Mouse (Mus musculus) cerebral cortex, adult 2 months (tissue): ENCODE measurements around the gene Smco2.

Experiments
- WGBS: fragments of 180-500 bp; shearing (Covaris S2); methylation state at CpG from one replicate; pipeline ENCODE4 v1.1.7; 2018; 5-methylcytosine and 5-hydroxymethylcytosine counted together

The Smco2 gene

DNA sequence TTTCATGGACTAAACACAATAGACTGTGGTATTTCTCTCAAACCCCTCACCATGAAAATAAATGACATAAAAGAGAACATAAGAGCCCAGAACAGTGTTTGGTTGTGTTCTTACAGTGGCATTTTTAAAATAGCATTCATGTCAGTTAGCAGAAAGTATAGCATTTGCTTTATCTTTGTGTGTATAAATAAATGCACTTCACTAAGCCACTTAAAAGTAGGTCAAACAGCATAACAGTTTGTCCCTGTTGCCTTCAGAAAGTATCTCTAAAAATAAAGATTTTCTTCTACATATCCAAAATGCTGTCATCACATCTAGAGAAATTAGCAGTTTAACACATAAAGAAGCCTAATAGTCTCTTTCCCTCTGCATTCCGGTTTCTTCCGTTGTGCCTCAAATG lies 7.5 kb downstream of the Smco2 start:
- WGBS, result 50% methylated on average over 2 of the region's 2 CpGs

DNA sequence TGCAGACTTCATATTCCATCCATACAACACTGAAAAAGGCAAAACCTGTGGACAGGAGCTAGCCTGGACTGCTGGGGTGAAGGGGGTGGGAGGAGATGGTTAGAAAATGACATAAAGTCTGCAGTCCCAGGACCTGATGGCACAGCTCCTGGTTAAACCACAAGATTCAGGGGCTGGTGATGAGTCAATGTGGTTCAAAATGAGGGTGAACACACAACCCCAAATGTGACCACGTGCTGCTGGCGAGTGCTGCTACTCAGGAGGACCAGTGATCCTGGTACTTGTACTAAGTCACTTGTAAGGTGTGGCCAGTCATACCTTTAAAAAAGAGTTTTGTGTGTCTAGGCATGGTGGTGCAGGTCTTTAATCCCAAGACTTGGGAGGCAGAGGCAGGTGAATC lies 13.2 kb downstream of the Smco2 start:
- WGBS, result 97% methylated on average over 2 of the region's 2 CpGs

DNA sequence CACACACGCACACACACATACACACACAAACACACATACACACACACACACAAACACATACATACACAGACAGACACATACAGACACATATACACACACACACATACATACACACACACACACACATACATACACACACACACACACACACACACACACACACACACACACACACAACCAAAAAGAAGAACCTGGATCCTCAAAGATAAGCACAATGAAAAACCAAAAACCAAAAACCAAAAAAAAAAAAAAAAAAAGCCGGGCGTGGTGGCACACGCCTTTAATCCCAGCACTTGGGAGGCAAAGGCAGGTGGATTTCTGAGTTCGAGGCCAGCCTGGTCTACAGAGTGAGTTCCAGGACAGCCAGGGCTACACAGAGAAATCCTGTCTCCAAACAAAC lies 14.5 kb downstream of the Smco2 start:
- 95% methylated on average over 5 of the region's 5 CpGs for WGBS

DNA sequence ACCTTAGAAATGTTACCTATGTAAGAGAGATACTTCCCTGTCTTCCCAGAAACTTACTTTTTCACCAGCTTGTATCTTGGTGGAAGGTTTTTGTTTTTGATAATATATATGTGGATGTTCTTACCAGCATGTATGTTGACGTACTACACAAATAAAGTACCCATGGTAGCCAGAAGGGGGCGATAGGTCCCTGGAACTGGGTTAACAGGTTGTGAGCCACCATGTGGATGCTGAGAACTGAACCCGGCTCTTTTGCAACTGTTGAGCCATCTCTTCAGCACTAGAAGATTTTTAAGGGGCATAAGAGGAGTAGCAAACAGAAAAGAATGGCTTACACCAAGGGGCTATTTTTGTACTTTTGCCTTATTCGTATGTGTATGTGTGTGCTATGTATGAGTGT lies 15.8 kb downstream of the Smco2 start:
- 87% methylated on average over 4 of the region's 4 CpGs for WGBS

DNA sequence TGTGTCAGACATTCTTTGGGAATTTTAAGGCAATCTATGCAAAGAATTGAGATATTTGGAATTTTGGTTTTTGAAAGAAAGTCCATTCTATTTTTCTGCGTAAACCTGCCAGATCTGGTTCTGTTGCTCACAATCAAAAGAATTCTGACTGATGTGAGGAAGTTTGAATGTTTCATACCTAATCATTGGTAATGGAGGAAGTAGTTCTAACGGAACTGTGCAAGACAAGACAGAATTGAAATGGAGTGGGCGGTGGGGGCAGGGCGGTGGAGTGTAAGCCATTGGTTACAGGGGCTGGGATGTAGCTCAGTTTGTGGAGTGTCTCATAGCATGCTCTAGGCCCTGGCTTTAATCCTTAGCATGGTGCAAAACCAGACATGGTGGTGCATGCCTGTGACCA lies 22.1 kb downstream of the Smco2 start:
- 87% methylated on average over 4 of the region's 4 CpGs for WGBS

DNA sequence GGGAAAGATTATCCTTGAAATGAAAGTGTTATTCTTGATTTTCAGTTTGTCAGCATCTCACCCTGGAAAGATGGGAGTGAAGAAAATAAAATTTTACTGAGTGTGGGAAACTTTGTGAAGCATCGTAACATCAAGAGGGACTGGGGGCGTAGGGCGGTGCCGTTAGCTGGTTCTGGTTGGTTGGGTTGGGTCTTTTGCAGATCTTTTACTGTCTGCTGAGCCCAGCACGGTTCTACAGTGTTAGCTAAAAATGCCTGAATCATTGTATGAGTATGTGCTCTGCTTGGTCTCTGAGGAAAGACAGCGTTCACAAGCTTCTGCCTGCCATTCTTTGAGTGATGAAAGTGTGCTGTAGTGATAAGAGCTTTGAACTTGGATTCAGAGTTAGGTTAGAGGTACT lies 24.5 kb downstream of the Smco2 start:
- 68% methylated on average over 6 of the region's 6 CpGs for WGBS

DNA sequence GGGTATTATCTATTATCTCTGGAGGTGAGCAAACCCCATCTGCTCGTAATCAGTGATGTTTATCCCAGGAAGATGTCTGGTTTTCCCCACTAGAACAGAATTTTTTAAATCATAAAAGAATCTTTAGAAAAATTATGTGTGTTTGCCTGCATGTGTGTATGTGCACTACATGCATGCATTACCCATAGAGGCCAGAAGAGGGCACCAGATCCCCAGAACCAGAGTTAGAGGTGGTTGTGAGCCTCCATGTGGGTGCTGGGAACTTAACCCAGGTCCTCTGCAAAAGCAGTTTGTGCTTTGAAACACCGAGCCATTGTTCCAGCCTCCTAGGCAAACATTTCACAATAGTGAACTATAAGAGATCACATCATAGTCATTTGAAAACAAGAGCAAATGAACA lies 26.9 kb downstream of the Smco2 start:
- WGBS, result 93% methylated on average over 2 of the region's 2 CpGs

DNA sequence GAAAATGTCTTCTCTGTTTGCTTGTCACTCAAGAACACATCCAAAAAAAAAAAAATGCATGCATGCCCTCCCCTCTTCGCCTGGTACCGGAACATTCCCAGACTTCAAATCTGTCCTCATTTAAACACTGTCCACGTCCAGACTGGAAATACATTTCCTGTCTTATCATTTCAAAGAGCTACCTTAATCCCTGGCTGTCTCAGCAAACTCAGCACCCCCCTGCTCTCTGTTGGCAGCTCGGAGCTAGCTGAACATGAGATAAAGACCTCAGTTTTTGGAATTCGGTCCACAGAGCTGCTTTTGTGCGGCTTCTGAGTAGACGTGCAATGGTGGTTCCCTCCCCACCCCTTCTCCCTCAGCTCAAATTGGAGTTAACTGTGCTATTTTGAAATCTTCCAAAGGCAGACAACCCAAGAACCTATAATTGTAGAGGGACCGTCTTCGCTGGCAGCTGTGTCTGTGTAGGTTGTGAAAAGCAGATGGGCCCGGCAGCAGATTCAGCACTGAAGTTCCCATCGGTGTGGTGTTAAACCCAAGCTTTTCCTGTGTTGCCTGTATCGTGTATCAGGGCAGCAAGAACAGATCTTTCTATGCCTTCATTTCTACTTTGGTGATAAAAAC lies 27.6 kb downstream of the Smco2 start:
- WGBS, result 36% methylated on average over 12 of the region's 12 CpGs

DNA sequence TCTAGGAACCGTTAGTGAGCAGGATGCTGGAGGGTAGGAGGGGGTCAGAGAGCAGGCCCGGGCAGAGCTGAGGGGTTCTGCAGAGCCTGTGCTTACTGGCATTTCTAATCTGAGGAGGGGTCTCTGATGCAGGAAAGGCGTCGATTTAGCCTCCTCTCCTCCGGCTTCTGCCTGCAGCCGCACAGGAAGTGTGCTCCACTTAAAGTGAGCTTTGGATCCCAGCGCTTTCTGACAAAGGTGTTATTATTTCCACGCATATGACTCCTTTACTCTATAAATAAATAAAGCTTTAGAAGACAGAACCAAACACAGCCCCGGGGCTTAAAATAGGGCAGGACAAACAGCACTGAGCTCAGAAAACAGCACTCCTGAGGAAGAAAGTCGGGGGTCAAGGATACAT lies 29.0 kb downstream of the Smco2 start:
- WGBS, result 24% methylated on average over 10 of the region's 10 CpGs

DNA sequence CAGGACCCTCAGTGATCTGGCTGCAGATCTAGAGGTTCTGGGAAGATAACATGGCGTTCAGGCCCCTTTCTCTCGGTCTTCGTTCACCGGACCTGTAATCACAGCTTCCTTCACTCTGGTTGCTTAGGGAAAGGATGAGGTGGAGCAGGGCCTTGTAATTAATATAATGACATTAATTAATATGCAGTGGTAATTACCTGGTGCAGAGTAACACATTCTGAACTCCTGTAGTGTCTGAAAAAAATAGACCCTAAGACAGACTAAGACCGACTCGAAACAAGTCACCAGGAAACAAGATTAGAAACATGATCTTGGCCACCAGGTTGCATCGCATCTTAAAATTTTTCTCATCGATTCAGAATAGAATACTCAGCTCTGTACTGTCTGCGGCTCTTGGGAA lies 30.0 kb downstream of the Smco2 start:
- 69% methylated on average over 9 of the region's 9 CpGs for WGBS

DNA sequence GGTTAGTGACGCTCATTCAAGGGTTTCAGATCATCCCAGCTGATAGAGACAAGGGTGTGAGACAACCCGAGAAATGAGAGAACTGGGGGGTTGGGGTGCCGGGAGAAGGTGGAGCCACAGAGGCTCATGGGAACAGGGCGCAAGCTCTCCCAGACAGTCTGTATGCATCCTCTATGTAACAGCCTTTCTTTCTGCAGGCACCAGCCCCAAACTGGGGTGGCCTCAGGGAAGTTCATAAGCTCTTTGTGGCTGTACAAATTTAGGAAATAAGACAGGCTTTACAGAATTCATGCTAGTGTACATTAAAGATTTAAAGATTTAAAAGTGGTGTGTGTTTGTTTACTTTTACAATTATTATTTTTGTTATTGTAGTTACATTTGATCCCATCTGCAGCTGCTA lies 30.4 kb downstream of the Smco2 start:
- 63% methylated on average over 4 of the region's 4 CpGs for WGBS

DNA sequence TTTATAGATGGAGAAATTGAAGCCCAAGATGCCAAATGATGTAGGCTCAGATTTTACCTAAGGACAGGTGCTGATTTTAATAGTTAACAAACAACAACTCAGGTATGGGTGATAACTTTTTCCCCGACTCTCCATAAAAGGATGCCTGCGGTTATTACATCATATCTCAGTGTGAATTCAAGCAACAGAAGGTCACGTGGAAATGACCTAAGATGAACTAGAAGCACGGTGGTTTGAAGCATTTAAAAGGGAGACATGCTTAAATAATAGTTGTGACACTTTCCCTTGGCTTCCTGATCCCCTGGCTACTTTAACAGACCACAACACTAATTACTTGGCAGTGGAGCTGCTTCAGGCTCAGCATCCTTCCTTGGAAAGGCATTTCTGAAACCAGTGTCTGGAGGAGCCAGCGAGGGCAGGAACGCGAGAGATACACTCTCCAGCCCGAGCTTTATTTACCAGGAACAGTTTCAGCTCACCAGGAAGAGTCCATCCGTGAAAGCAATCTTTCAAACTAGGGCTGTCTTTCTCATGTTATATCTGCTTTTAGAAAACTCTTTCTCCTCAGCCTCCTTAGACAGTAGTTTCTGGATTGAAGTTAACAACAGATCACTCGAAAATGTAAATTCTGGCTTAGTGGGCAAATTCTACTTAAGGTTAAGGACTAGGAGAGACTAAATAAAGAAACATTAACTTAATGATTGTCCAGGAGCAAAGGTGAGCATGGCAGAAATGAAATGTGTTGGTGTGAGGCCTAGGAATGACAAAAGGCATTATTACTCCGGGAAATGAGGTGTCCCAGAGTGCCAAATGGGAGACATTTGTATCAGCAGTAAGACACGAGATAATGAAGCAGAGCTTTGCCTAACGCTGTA lies 32.2 kb downstream of the Smco2 start:
- 77% methylated on average over 13 of the region's 13 CpGs for WGBS

DNA sequence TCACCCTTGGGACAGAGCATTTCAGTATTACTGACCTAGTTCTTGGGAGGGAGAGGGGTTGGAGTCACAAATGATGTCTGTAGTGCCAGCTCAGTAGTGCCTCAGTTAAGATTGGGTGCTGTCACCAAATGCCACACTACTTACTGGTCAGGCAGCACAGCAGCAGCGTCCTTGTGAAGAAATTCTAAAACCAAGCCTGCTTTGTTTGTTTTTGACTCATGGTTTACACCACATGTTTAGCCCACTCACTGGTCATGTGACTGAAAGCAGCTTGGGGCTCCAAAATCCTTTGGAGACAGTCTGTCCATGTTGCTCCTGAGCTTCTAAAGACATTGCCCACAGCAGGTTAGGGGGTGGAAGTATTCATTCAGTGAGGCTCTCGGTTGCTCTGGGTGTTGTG lies 33.5 kb downstream of the Smco2 start:
- WGBS, result 54% methylated on average over 2 of the region's 2 CpGs

DNA sequence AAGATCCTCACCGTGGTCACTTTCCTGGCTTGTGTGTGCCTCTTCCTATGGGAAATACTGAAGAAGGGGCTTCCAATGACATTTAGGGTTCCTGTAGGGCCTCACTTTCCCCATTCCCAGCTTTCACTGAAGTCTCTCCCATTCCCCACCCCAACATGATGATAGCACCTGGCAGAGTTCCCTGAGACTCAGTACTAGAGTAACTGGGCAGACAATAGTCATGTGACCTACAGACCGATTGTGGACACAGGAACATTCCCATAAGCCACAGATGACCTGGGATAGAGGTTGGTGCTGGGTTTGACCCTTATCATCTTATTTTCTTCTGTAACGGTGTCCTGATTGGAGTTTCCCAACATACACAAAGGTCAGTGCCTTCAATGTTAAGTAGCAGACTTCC lies 34.3 kb downstream of the Smco2 start:
- WGBS, result 79% methylated on average over 3 of the region's 3 CpGs

DNA sequence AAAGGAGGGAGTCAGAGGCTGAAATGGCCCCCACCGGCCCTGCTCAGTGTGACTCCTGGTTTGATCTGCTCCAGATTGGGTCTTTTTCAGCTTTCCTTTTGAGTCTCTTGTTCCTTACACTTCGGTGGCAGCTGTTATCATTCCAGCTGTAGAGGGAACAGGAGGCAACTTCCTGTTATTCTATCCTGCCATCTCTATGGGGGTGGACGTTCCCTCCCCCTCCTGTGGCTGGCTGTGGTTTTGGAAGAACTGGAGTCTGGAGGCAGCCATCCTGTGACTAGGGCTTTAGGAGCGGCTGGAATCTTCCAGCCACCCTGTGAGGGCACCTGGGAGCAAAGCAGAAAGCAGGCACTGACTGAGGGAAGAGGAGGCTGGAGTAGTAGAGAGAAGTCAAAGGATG lies 34.9 kb downstream of the Smco2 start:
- WGBS, result 39% methylated on average over 4 of the region's 4 CpGs

DNA sequence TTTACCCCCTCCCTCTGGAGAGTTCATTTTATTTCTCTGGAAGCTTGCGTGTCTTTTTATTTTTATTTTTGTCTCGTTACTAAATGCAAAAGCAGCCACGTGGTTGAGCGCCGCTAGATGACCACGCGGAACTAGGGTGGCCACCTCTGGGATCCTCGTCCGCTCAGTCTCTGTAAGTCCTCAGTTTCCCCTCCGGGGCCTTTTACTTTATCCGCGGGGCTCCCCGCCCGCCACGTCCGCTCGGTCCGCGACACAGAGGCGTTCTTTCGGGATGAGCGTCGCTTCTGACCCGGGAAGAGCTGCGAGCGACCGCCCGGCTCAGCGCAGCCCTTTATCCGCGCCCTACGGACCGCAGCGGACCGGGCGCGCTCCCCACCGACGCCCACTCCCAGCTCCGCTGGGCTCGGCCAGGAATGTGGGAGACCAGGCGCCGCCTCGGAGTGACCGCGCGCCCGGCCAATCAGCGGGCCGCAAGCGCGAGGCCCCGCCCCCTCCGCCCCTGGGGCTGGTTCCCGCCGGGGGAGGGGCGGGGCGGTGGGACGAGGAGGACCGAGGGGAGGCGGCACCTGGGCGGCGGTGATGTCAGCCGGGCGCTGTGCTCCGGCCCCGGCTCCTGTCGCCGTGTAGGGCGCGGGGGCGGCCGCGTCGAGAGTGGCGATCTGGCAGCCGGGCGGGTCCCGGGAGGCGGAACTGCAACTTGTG lies 38.2 kb downstream of the Smco2 start, which contains the start of gene Ppfibp1:
Ppfibp1 (plus strand) TSS at position 530 of the 702 bp plus-strand sequence.
- WGBS, result under 1% methylated on average over 79 of the region's 80 CpGs

DNA sequence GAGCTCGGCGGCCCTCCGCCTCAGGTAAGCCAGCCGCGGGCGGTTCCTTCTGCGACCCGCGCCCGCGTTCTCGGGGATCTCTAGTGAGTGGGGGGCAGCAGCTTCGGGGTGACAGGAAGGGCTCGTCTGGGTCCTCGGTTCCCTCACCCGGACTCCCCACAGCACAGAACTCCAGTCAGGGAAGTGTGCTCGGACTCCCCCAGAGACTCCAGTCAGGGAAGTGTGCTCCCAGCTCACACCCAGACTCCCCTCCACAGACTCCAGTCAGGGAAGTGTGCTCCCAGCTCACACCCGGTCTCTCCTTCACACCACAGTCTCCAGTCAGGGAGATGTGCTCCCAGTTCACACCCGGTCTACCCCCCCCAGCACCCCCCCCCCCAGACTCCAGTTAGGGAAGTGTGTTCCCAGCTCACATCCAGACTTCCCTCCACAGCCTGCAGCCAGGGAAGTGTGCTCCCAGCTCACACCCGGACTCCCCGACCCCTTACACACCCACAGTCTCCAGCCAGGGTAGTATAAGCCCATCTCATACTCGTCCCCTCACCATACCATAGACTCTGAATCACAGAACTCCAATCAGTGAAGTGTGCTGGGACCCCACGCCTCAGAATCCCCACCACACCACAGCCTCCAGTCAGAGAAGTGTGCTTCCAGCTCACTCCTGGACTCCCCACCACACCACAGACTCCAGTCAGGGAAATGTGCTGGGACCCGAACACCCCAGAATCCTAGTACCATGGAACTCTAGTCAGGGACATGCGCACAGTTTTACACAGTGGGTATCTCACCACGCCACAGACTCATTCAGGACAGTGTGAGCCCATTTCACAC lies 39.0 kb downstream of the Smco2 start:
- 10% methylated on average over 26 of the region's 26 CpGs for WGBS

DNA sequence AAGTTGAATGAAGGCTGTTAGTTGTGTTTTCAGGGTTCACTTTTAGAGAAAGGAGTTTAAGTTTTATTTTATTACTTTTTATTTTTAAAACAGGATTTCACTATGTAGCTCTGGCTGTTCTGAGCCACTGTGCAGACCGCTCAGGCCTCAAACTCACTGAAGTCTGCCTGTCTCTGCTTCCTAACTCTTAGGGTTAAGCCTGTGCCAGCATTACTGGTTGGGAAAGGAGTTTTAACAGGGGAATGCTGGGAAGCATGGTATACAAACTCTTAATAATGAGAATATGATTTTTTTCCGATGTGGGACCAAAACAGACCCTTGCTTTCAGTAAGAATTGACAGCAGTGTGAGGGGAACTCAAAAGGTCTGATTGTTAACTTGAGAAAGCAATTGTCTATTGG lies 40.3 kb downstream of the Smco2 start:
- 63% methylated on average over 2 of the region's 2 CpGs for WGBS

DNA sequence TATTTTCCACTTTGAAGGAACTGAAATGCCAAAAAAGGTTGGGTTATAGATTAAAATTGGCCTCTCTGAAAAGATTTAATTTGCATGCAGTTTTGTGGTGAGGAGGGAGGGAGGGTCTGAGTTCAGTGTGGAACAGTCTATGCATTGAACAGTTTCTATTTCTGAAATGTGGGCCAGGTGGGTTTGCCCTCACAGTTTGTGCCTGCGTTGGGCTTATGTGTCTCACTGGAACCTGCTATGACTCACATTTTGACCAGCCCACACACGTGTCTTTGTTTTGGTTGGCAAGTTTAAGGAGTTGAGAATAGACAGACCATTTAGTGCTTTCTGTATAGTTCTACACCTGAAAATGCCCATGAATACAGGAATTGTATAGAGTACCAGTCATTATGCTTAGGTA lies 44.0 kb downstream of the Smco2 start:
- WGBS, result 24% methylated on average over 2 of the region's 2 CpGs

DNA sequence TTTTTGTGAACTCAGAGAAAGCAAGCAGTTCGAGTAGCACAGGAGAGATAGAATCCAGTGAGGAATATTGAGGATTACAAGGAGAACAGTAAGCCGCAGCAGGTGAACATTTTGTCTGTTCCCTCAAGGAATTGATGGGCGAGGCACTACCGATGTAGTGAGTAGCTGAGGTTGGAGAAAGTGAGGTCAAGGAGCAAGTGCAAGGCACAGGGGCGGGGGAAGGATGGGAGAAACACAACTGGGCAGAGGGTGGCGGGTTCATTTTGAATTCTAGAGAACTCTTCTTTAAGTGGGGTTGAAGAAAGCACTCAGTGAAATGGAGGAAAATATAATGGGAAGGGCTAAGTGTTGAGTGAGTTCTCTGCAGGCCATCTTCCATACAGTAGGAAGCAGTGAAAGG lies 48.8 kb downstream of the Smco2 start:
- 88% methylated on average over 6 of the region's 6 CpGs for WGBS

DNA sequence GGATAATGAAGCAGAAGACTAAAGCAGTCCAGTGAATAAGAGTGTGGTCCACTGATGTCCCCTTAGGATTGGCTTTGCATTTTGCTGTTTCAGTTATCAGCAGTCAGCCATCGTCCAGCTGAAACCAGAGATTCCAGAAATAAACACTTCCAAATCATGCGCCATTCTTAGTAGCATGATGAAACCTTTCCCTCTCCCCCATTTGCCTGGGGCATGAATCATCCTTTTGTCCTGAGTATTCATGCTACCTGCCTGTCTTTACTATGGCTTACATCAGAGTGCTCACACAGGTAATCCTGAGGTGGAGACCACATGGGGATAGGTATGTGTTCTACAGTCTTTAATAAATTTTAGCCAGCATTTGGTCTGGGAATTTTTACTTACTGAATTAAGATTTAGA lies 49.7 kb downstream of the Smco2 start:
- WGBS, result 63% methylated on average over 2 of the region's 2 CpGs

DNA sequence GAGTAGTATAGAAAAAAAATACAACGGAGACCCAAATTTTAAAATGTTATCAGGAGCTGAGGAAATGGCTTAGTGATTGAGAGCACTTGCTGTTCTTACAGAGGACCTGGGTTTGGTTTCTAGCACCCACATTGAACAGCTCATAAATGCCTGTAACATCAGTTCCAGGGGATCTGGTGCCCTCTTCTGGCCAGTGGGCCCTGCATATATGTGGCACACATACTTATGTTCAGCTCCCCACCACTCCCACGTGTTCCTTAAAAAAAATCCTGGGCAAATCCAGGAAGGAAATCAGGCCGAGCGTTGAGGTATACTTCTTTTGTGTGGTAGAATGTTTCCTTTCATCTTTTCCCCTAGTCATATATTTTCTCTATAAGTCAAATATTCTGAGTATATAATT lies 52.0 kb downstream of the Smco2 start:
- WGBS, result 84% methylated on average over 4 of the region's 4 CpGs
